Mouse (Mus musculus): ENCODE data around the gene Adgrb3.
A peak's percentile ranks its signal among the peaks of the same experiment; 100 is the strongest.
"Not testable (repeated sequence)": the region's sequence is repeated elsewhere in the genome, so short reads cannot be mapped to it uniquely, and the experiment has no call there.

Gene Adgrb3

DNA sequence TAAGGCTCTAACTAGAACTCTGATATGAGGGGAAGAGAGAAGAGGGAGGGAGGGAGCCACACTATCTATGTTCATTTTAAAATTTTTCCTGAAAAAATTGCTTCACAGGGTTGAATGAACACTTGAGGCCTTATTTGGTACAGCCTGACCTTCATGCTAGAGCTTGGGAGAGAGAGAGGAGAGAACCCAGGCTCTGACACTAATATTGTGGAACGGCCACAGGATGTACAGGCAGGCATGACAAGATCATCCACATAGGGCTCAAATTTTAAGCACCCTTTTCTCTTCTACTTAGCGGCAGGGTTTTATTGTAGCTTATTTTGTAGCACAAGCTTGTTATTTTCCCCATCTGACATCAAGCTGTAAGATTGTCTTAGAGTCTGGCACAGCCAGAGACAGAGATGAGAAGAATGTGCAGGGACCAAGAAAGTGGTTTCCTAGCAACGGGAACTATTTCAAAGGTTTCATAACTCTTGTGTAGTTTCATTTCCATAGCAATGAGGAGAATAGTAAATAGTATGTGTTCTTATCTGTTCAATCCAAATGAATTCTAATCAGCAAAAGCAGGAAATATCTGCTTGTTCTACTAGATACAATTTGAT, 721.9 kb downstream of the Adgrb3 start:
- no peak for DNase-seq (ENCODE audit: low read depth, low spot score)

DNA sequence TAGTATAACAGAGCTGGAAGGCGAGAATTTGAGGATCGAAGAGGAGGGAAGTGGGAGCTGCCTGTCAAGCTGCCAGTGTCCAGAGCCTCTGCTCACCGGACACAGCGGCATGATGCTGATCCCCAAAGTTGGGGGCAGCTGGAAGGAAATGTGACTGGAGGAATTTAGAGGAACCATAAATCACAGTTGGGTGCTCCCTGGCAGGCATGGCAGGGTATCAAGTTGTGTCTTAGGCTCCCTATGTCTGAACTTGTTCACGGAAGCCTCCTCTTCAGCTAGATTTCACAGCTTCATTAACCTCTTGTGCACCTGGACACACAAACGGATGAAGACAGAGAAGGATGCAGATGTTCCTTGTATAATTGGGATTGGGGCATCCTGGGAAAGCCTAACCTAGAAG, 722.8 kb downstream of the Adgrb3 start:
- DNase-seq (ENCODE audit: low read depth, low spot score): peak; percentile 21

DNA sequence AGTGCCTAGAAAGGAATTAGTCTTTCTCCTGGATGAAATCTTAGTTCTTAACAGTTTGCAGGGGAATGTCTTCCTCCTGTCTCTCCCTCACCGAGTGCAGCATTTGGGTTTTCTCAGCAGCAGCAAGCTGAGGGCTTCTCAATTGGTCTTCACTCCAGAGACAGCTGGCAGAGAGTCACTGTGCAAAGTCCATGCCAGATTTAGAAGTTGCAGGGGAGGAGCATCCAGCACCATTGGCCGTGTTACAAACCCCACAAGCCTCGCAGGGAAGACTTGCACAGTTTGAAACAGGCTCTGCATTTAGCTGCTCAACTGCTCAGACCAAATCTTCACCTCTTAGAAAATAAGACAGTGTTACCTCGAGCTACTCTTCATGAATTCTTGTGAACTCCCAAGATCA, 724.1 kb downstream of the Adgrb3 start:
- DNase-seq (ENCODE audit: low read depth, low spot score): no peak

DNA sequence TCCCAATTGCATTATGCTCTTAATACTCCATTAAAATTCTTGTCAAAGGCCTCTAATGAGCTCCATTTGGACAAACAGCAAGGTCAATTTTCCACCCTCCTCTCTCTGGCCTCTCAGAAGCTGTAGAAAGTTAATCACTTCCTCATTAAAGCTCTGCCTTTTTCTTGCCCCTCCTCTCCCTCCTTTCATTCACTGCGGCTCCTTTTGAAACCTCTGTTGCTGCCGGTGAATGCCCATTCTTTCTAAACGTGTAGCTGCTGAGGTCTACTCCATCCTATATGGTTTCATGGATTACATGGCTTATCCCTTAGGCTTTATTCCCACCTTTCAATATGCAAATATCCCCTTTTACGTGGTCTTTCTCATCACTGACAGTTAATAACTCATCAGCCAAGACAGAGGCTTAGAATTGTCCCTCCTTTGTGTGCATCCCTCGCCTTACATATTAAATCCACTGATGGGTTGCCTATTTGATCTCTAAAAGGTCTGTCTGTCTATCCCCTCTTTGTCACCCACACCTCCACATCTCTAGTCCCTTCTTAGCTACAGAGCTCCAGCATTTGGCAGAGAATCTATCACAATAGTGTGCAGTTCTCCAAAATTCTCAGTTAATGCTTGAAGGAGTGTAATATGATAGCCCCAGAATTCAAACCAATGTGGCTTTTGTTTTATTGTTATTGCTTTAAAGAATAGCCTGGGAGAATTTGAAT, 741.3 kb downstream of the Adgrb3 start:
- DNase-seq (ENCODE audit: low read depth, low spot score): no peak

DNA sequence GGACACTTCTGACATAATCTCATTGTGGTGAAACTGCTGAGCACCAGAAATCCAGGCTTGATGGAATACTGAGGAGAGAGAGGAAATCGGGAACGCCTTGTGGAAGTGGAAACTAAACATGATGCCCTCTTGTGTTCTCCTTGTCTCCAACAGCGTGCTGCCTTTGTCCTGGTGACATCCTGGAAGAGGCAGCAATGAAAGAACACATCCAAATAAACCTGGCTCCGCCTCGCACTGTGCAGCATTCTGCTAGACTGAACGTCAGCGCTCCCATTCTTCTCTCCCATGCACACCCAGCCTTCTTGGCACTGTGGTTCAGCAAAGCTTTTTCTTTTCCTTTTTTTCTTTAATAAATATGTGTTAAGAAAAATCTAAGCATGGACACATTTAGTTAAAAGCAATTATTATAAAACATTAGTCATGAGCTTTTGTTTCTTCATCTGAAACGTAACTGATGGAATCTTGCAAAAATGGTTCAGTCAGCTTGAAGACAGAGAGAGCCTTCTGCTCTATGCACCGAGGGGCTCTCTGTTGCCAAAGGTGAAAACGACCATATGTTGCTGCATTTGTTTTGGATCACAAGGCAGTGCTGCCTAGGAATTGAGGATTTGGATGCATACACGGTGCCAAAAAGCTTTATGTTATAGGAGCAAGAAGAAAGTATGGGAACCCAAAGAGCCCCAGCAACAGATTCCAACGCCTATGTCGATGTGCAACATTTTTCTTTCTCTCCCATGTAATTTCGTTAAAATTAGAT, 743.7 kb downstream of the Adgrb3 start:
- no peak for DNase-seq (ENCODE audit: low read depth, low spot score)

DNA sequence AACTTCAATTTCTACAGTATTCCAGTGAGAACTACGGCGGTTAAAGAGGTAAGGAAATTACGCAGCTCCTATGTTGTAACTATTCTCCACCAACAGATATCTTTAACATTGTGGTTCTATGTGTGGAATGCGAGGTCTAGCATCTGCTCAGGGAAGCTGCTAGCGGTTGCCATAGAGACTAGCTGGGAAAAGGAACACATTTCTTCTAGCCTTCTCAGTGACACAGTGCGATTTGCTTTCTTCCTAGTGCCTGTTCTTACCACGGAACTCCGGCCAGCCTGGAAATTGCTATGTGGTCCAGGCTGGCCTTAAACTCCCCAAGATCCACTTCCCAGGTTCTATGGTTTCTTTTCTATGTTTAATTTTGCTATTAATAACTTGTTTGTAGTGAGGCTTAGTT, 747.1 kb downstream of the Adgrb3 start:
- no peak for DNase-seq (ENCODE audit: low read depth, low spot score)

DNA sequence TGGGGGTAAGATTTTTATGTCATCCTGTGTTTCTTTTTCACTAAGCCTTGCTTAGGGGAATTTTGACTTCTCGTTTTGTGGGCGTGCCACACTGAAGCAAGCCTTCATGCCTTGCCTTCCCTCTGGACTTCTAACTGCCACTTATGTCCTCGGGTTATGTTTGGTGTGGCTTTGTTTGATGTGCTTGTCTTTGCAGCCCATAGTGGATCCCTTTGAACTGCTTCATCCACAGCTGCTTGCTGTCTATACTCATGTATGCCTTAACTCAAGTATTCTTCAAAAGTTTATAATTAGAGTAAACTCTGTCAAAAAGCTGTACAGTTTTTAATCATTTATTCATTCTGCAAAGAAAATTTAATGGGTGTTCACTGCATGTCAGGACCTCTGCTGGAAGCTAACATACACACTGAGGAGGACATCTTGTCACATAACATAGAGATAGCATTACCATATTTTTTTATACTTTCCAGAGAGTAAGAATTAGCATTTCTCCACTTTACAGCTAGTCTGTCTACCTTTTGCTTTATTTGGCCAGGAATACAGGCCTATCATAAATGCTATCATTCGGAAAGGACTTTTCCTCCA, 748.1 kb downstream of the Adgrb3 start:
- no peak for DNase-seq (ENCODE audit: low read depth, low spot score)

DNA sequence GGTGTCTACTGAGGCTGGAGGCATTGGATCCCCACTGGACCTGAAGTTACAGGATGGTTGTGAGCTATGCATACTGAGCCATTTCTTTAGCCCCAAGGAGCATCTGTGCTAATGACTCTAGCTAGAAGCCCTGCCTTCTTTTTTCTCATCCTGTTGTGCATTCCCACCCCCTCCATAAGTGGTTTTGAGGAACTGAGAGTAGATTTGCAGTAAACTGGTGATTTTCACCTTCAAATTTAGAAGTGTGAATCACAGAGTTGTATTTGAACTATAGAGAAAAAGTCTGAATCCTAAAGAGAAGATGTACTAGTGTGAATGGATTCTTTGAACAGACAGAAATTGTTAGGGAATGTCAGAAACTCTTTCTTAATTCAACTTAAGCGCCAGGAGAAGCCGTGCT, 750.1 kb downstream of the Adgrb3 start:
- DNase-seq (ENCODE audit: low read depth, low spot score): no peak

DNA sequence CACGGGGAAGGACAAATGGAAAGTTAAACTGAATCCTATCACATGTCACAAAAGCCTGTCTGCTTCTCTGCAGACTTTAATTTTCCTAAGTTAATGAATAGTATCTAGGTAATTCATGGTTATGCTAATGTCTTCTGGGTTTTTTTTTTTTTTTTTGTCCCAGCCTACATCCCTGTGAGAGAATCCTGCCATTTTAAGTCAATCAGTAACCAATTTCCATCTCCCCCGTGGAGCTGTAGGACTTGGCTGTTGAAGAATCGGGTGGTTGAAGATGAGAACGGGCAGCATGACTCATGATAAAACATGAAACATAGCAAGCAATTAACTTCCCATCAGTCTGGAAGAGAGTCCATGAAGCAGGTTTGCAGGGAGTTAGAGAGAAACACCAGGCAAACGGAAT, 753.6 kb downstream of the Adgrb3 start:
- DNase-seq (ENCODE audit: low read depth, low spot score): no peak

DNA sequence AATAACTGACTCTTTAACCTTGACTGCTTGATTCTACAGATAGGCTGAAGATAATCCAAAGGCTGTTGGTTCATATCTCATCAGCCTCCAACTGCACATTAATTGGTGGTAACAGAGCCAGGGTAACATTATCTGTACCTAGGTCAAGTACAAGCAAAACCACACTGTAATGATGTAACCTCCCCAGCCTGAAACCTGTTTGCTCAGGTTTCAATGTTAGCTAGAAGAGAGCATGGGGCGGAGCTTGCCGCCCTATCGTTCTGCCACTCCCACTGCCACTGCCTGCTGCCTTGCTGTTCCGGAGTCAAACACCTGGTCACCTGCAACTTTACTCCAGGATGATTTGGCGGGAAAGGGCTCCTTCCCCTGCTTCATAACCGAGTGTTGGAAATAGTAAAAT, 765.5 kb downstream of the Adgrb3 start:
- DNase-seq (ENCODE audit: low read depth, low spot score): no peak

DNA sequence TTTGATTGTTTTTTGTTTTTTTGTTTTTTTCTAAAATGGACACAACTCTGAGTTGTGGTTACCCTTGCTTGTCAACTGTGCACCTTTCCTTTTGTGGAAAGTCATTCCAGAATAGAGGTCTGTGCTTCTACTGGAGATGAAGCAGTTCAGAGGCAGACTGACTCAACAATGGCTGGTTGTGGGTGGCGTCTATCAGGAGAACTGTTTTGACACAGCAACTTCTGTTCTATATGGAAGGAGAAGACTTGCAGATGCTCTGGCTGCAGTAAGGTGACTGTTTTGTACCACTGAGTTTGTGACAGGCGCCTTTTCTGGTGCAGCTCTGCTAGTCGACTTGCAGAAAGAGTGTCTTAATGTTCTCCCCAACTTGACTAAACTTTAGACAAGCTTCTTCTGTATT, 768.6 kb downstream of the Adgrb3 start:
- DNase-seq (ENCODE audit: low read depth, low spot score): no peak

DNA sequence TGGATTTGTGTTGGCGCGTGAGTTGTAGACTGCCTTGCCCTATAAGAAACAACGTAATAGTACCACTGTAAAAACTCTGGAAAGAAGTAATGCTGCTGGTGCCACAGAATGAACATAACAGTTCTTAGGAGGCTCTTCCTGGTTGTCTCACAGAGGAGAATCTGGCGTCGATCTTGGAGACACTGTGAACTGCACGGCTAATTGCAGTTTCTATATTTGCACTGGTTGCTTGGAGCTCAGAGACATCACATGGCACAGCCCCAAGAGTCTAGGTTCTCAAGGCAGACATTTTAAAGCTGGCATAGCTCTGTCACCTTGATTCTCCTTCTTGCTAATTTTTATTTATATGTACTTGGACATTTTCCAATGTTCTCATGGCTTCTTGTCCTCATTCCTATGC, 769.3 kb downstream of the Adgrb3 start:
- DNase-seq (ENCODE audit: low read depth, low spot score): no peak

DNA sequence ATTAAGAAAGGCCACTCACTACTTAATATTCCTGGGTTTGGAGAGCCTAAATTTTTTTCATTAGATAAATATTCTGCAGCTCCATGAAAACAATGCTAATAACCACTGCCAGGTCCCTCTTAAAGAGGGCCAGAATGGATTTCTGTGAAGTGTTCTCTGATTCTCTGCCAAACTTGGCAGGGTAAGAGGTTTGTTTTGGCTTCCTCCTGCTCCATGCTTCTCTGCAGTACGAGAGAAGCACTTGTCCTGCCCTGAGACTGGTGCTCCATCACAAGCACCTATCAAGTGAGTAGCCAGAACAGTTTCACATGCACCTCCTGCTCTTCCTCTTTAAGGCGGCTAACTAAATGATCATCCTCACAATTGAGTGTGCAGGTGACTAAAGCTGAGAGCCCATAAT, 771.9 kb downstream of the Adgrb3 start:
- no peak for DNase-seq (ENCODE audit: low read depth, low spot score)

DNA sequence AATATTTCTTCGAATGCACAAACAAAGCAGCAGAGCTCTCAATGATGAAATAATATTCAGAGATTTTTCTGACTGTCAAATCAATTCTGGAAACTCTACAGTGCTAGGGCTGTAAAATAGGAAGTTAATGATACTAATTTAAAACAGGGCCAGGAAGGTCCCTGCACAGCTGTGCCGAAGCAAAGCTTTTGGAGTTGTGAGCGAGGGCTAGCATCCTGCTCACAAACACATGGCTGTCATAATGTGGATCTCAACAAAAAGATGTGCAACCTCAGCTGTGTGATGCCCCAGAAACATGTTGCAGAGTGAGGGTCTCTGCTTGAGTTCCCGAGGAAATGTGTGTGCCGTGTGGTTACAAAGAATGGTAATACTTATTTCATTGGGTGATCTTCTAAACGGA, 772.3 kb downstream of the Adgrb3 start:
- DNase-seq (ENCODE audit: low read depth, low spot score): no peak

DNA sequence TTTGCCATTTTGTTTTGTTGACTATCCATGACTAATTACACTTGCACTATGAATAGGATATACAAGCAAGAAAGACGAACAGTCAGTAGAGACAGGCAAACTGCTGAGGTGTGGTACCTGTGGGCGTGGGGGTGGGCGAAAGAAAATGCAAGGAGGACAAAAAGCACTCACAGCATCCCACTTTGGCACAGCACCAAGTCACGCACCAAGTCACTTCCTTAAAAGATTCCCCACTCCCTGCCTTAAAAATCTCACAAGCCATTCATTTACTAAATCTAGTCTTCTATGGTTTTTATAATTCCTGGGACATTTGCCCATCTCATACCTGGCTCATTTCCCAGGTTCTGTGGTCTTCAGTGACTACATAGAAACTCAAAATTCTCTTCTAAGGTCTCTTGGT, 787.4 kb downstream of the Adgrb3 start:
- no peak for DNase-seq (ENCODE audit: low read depth, low spot score)

DNA sequence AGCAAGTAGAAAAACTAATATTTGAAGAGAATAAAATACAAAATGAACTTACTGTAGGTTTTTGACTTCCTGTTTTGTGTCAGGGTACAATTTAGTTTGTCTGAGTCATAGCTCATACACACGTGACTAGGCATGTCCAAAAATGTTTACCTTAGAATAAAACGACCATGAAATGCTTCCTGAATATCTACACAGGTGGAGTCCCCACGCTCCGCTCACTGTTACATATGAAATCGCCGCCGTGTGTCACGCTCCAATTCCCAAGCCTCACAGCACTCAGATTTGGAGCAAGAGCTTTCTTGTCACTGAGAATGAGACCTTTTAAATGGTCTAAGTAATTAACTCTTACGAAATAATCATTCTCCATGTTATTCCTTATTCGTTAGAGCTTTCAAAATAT, 795.3 kb downstream of the Adgrb3 start:
- DNase-seq (ENCODE audit: low read depth, low spot score): no peak

DNA sequence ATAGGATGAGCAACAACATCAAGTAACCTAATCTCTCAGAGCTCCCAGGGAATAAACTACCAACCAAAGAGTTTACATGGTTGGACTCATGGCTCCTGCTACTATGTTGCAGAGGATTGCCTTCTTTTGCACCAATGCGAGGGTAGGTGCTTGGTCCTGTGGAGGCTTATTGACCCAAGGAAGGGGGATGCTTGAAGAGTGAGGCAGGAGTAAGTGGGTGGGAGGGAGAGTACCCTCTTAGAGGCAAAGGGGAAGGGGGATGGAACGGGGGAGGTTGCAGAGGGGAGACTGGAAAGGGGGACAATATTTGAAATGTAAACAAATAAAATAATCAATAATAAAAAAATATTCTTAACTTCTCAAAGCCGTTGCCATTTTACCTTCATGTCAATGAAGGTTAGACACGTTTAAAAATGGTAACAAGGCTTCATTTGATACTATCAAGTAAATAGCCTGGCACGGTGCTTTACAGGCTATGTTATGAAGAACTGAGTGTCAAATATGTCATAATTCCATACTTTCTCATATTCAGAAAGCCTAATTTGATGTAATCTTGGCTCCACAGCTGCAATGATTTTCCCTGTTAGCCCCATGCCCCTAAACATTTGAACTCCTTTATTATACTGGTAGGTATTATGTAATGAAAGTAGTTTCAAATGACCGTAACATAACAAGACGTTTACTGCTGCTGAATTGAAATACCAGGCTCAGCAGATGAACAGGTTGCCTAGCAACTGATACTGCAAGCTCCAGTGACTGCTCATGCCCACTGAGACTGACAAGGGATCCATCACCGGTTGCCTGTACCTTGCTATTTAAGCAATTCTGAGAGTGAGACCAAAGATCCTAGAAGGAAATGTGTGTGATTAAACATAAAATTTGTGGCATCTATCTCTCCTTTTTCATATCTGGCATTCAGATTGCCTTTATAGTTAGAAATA, 796.1 kb downstream of the Adgrb3 start:
- DNase-seq (ENCODE audit: low read depth, low spot score): peak; percentile 51

DNA sequence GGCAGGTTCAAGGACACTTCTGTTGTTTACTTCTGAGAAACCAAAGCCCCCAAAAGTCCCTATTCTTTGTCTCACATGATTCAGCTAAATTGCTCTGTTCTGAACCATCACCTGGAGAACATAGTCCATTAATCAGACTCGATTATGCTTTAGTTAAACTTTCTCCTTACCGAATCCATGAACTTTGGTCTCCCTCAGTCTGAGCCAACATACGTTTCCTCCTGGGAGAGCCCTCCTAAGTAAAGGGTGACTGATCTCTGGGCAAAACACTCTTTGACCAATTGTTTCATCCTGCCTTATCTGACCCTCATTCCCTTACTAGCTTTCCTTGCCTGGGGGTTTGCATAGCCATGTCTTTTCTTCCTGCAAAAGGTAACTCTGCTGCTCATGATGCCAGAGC, 806.4 kb downstream of the Adgrb3 start:
- no peak for DNase-seq (ENCODE audit: low read depth, low spot score)

DNA sequence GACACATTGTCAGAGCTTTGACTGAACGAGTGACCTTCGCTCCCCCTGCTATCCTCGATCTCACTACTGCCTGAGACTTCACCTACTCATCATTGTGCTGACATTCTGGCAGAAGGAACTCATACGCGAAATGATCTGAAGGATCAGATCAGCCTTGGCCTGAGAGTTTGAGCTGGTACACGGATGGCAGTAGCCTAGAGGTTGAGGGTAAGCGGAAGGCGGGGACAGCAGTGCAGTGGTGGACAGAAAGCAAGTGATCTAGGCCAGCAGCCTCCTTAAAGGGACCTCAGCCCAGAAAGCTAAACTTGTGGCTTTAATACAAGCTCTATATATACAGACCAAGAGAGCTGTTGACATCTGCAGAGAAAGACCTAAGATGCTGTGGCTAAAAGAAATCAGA, 811.7 kb downstream of the Adgrb3 start:
- DNase-seq (ENCODE audit: low read depth, low spot score): not testable (repeated sequence)
